Mouse (Mus musculus): ENCODE measurements at regions not wholly inside any gene's neighbourhood (a gene's known extent, or its start where the extent isn't known, plus 50 kb on each side); places are given as distances from the start of the nearest gene placed in this dataset.

DNA sequence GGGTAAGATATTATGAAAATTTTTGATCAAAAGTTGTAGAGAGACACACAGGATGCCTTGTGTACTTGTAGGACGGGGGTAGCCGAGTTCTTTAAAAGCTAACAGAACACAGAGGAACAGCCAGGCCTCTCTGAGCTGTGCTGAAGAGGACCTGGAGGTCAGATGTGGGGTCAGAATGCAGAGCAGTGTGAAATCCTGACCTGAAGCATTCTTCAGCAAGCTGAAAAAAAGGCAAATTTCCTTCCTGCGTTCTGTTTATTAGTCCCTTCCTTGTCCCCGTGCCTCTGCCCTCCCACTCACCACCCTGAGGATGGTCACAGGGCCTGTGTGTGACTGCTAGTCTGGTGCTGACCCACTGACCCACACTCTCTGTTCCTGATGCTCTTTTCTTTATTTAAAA is 1197.9 kb upstream of the A1bg start:
- TF ChIP-seq CTCF (conservative IDR thresholded peaks at IDR 0.05 in 1 of 2, IDR thresholded peaks at IDR 0.05 in 1 of 2; ENCODE audit: low read depth in 2 of 2, low read length in 2 of 2) (no peak), JUND (conservative IDR thresholded peaks at IDR 0.05; ENCODE audit: low read depth, low read length) (no peak), E2F4 (IDR thresholded peaks at IDR 0.05; ENCODE audit: insufficient replicate concordance, low read depth, low read length) (no peak), KAT2A (IDR thresholded peaks at IDR 0.05; ENCODE audit: insufficient replicate concordance, low read length) (no peak), MYC (IDR thresholded peaks at IDR 0.05; ENCODE audit: low read depth, low read length) (no peak), EP300 (IDR thresholded peaks at IDR 0.05; ENCODE audit: low read length) (no peak), UBTF (IDR thresholded peaks at IDR 0.05; ENCODE audit: low read depth, low read length) (no peak), POLR2A (IDR thresholded peaks at IDR 0.05; ENCODE audit: low read depth, low read length) (no peak), RCOR1 (conservative IDR thresholded peaks at IDR 0.05; ENCODE audit: low read depth, low read length) (no peak), MAFK (IDR thresholded peaks at IDR 0.05; ENCODE audit: insufficient replicate concordance, low read length) (no peak), ELF1 (IDR thresholded peaks at IDR 0.05; ENCODE audit: low read depth, low read length) (no peak), MAX (IDR thresholded peaks at IDR 0.05; ENCODE audit: low read length) (no peak), PAX5 (IDR thresholded peaks at IDR 0.05; ENCODE audit: low read length) (no peak), MEF2A (IDR thresholded peaks at IDR 0.05; ENCODE audit: borderline replicate concordance, low read depth, low read length) (no peak)
- Histone ChIP-seq H3K4me2 (ENCODE audit: insufficient read depth, low read depth, poor library complexity, severe bottlenecking) (no peak overlapping the region), H3K9ac (ENCODE audit: insufficient read depth, low read depth) (no peak overlapping the region), H3K27me3 (replicated peaks) (no peaks in the 10 kb centered on the region), H3K79me2 (replicated peaks; ENCODE audit: control insufficient read depth, extremely low read depth, insufficient read depth, poor library complexity, severe bottlenecking) (peaks cover 96% of the 10 kb centered on the region), H3K27ac (ENCODE audit: insufficient read depth, low read depth) (no peak overlapping the region), H3K4me3 (replicated peaks in 1 of 3; ENCODE audit: low read depth in 2 of 3, low read length in 2 of 3, poor library complexity in 1 of 3) (no peak overlapping the region), H3K9me3 (replicated peaks; ENCODE audit: low read length) (no peaks in the 10 kb centered on the region), H3K36me3 (replicated peaks in 1 of 2; ENCODE audit: control insufficient read depth in 1 of 2, insufficient read depth in 1 of 2, low read length in 1 of 2) (peaks cover 68 to 97% of the 10 kb centered on the region in 2 experiments), H3K4me1 (ENCODE audit: control insufficient read depth in 1 of 2, insufficient read depth in 2 of 2) (peaks cover 9 to 93% of the 10 kb centered on the region in 2 experiments)
- dilution Hi-C loops (cut with MboI; ENCODE audit: extremely low pct_ligation_motif_present, extremely low pct_unique_long_range_greater_than_20kb, low sequenced_read_pairs): no loop called here
- DNase-seq (ENCODE audit: extremely low read depth): no peak
- in situ Hi-C loops (cut with MboI; ENCODE audit: low pct_ligation_motif_present, low pct_unique_long_range_greater_than_20kb, low sequenced_read_pairs): no loop called here

DNA sequence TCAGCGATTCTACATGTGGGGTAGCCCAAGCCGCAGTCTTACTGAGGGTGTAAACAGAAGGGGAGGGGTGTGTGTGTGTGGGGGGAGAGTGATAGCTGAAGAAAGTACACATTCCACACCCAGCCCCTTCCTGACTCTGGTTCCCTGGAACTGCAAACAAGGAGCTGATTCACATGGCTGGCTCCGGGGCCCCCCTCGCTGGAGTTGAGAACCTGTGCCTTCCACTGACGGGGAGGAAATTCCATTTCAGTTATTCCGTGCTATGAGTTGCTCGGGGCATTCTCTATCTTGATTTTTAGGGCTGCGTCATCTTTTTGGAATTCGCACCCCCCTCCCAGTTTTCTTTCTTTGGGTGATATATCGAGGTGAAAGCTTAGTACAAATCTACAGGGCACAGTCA is 1196.2 kb upstream of the A1bg start:
- H3K27ac ChIP-seq (ENCODE audit: insufficient read depth, low read depth): no peak overlapping the region
- H3K27me3 ChIP-seq (replicated peaks): no peaks in the 10 kb centered on the region
- H3K4me3 ChIP-seq (replicated peaks in 1 of 3; ENCODE audit: low read depth in 2 of 3, low read length in 2 of 3, poor library complexity in 1 of 3): no peak overlapping the region
- TF ChIP-seq JUND (conservative IDR thresholded peaks at IDR 0.05; ENCODE audit: low read depth, low read length) (no peak), HCFC1 (IDR thresholded peaks at IDR 0.05; ENCODE audit: low read depth, low read length) (no peak), ZKSCAN1 (IDR thresholded peaks at IDR 0.05; ENCODE audit: borderline replicate concordance, low read depth, low read length) (no peak), KAT2A (IDR thresholded peaks at IDR 0.05; ENCODE audit: insufficient replicate concordance, low read length) (no peak), MEF2A (IDR thresholded peaks at IDR 0.05; ENCODE audit: borderline replicate concordance, low read depth, low read length) (no peak), JUN (IDR thresholded peaks at IDR 0.05; ENCODE audit: insufficient read depth, low read depth, low read length) (no peak), POLR2AphosphoS2 (IDR thresholded peaks at IDR 0.05; ENCODE audit: low read depth, low read length) (no peak), CTCF (conservative IDR thresholded peaks at IDR 0.05 in 1 of 2, IDR thresholded peaks at IDR 0.05 in 1 of 2; ENCODE audit: low read depth in 2 of 2, low read length in 2 of 2) (no peak), TBP (conservative IDR thresholded peaks at IDR 0.05; ENCODE audit: low read depth, low read length) (no peak), EP300 (IDR thresholded peaks at IDR 0.05; ENCODE audit: low read length) (no peak), MAX (IDR thresholded peaks at IDR 0.05; ENCODE audit: low read length) (no peak), BHLHE40 (IDR thresholded peaks at IDR 0.05; ENCODE audit: low read depth, low read length) (no peak)
- no peak overlapping the region for H3K9ac ChIP-seq (ENCODE audit: insufficient read depth, low read depth)
- H3K4me2 ChIP-seq (ENCODE audit: insufficient read depth, low read depth, poor library complexity, severe bottlenecking): no peak overlapping the region
- no peaks in the 10 kb centered on the region for H3K9me3 ChIP-seq (replicated peaks; ENCODE audit: low read length)
- in situ Hi-C loops (cut with MboI; ENCODE audit: low pct_ligation_motif_present, low pct_unique_long_range_greater_than_20kb, low sequenced_read_pairs) (no loop called here), dilution Hi-C loops (cut with MboI; ENCODE audit: extremely low pct_ligation_motif_present, extremely low pct_unique_long_range_greater_than_20kb, low sequenced_read_pairs) (no loop called here)
- H3K4me1 ChIP-seq (ENCODE audit: control insufficient read depth in 1 of 2, insufficient read depth in 2 of 2): peaks cover 13 to 94% of the 10 kb centered on the region in 2 experiments
- peaks cover 67 to 98% of the 10 kb centered on the region in 2 experiments for H3K36me3 ChIP-seq (replicated peaks in 1 of 2; ENCODE audit: control insufficient read depth in 1 of 2, insufficient read depth in 1 of 2, low read length in 1 of 2)
- no peak for DNase-seq (ENCODE audit: extremely low read depth)
- peaks cover 98% of the 10 kb centered on the region for H3K79me2 ChIP-seq (replicated peaks; ENCODE audit: control insufficient read depth, extremely low read depth, insufficient read depth, poor library complexity, severe bottlenecking)
